Mouse (Mus musculus): ENCODE data around the gene Galnt15.
A peak's percentile ranks its signal among the peaks of the same experiment; 100 is the strongest.

Galnt15 gene

GRCm38 (mm10) chr14:32036482-32036881 is 7.7 kb downstream of the Galnt15 start:
- no peak for DNase-seq (ENCODE audit: low spot score in 2 of 2)

- no peak for DNase-seq (ENCODE audit: low spot score in 2 of 2)
These were observed 9.0 kb downstream of the Galnt15 start for GRCm38 (mm10) chr14:32037661-32038252.

- no peak for DNase-seq (ENCODE audit: low spot score in 2 of 2)
These were observed 13.3 kb downstream of the Galnt15 start for GRCm38 (mm10) chr14:32042108-32042507.

GRCm38 (mm10) chr14:32046357-32046756 is 17.6 kb downstream of the Galnt15 start:
- no peak for DNase-seq (ENCODE audit: low spot score in 2 of 2)

- DNase-seq (ENCODE audit: low spot score in 2 of 2), result no peak
These were observed 21.4 kb downstream of the Galnt15 start for GRCm38 (mm10) chr14:32050171-32050570.

- DNase-seq (ENCODE audit: low spot score in 2 of 2), result no peak
These were observed 25.1 kb downstream of the Galnt15 start for GRCm38 (mm10) chr14:32053895-32054294.

- no peak for DNase-seq (ENCODE audit: low spot score in 2 of 2)
These were observed 26.0 kb downstream of the Galnt15 start for GRCm38 (mm10) chr14:32054788-32055187.

- no peak for DNase-seq (ENCODE audit: low spot score in 2 of 2)
These were observed 27.0 kb downstream of the Galnt15 start for GRCm38 (mm10) chr14:32055781-32056180.

- DNase-seq (ENCODE audit: low spot score in 2 of 2), result no peak
These were observed 27.9 kb downstream of the Galnt15 start for GRCm38 (mm10) chr14:32056675-32057074.

GRCm38 (mm10) chr14:32057664-32058063 is 28.9 kb downstream of the Galnt15 start:
- DNase-seq (ENCODE audit: low spot score in 2 of 2), result no peak

GRCm38 (mm10) chr14:32061398-32061797 is 32.6 kb downstream of the Galnt15 start:
- no peak for DNase-seq (ENCODE audit: low spot score in 2 of 2)

GRCm38 (mm10) chr14:32072807-32073206 is 44.0 kb downstream of the Galnt15 start:
- DNase-seq (ENCODE audit: low spot score in 2 of 2), result no peak

GRCm38 (mm10) chr14:32073211-32073685 is 44.5 kb downstream of the Galnt15 start:
- DNase-seq (ENCODE audit: low spot score in 2 of 2), result peak; percentile 36 to 54

GRCm38 (mm10) chr14:32073901-32074300 is 45.1 kb downstream of the Galnt15 start:
- no peak for DNase-seq (ENCODE audit: low spot score in 2 of 2)

- peak in 1 of 2 experiments; percentile 53 for DNase-seq (ENCODE audit: low spot score in 2 of 2)
These were observed 48.2 kb downstream of the Galnt15 start for GRCm38 (mm10) chr14:32076896-32077575.

GRCm38 (mm10) chr14:32081026-32081425 is 52.2 kb downstream of the Galnt15 start:
- no peak for DNase-seq (ENCODE audit: low spot score in 2 of 2)

GRCm38 (mm10) chr14:32082891-32083290 is 54.1 kb downstream of the Galnt15 start:
- DNase-seq (ENCODE audit: low spot score in 2 of 2), result no peak

GRCm38 (mm10) chr14:32083466-32083865 is 54.7 kb downstream of the Galnt15 start:
- no peak for DNase-seq (ENCODE audit: low spot score in 2 of 2)

GRCm38 (mm10) chr14:32084761-32085485 is 56.1 kb downstream of the Galnt15 start, which contains the start of gene Oxnad1:
TSS of gene Oxnad1 (plus strand) at chr14:32085374.
- DNase-seq (ENCODE audit: low spot score in 2 of 2), result no peak

- peak; percentile 98 to 99 for DNase-seq (ENCODE audit: low spot score in 2 of 2)
These were observed 56.9 kb downstream of the Galnt15 start, which contains the start of gene Dph3 for GRCm38 (mm10) chr14:32085486-32086201. TSS of gene Dph3 (minus strand) at chr14:32085729.

- no peak for DNase-seq (ENCODE audit: low spot score in 2 of 2)
These were observed 57.4 kb downstream of the Galnt15 start for GRCm38 (mm10) chr14:32086226-32086625.

Data from frontal cortex, postnatal 14 days (tissue).